Mouse (Mus musculus): Measurements from ENCODE around the gene Syne2. TPM values are rescaled to one million over a fixed set of nuclear protein-coding genes. Genes with fewer than 3 reads are reported as not detected.
"Not testable (repeated sequence)": the region's sequence is repeated elsewhere in the genome, so short reads cannot be mapped to it uniquely, and the experiment has no call there.

Gene Syne2
- total RNA-seq, 1 experiment from 2014 or later, result 22.0 TPM

- ATAC-seq (replicated peaks; ENCODE audit: insufficient number of reproducible peaks, low FRiP score, low TSS enrichment, poor library complexity, severe bottlenecking), result no peak
These were observed 305.3 kb downstream of the Syne2 start for GRCm38 (mm10) chr12:76123223-76123622.

GRCm38 (mm10) chr12:76128306-76128705 is 310.4 kb downstream of the Syne2 start:
- no peak for ATAC-seq (replicated peaks; ENCODE audit: insufficient number of reproducible peaks, low FRiP score, low TSS enrichment, poor library complexity, severe bottlenecking)

GRCm38 (mm10) chr12:76128831-76129230 is 310.9 kb downstream of the Syne2 start:
- ATAC-seq (replicated peaks; ENCODE audit: insufficient number of reproducible peaks, low FRiP score, low TSS enrichment, poor library complexity, severe bottlenecking), result no peak

GRCm38 (mm10) chr12:76130281-76130680 is 312.3 kb downstream of the Syne2 start:
- ATAC-seq (replicated peaks; ENCODE audit: insufficient number of reproducible peaks, low FRiP score, low TSS enrichment, poor library complexity, severe bottlenecking), result no peak

- no peak for ATAC-seq (replicated peaks; ENCODE audit: insufficient number of reproducible peaks, low FRiP score, low TSS enrichment, poor library complexity, severe bottlenecking)
These were observed 313.0 kb downstream of the Syne2 start for GRCm38 (mm10) chr12:76130891-76131290.

- ATAC-seq (replicated peaks; ENCODE audit: insufficient number of reproducible peaks, low FRiP score, low TSS enrichment, poor library complexity, severe bottlenecking), result no peak
These were observed 314.7 kb downstream of the Syne2 start for GRCm38 (mm10) chr12:76132591-76132990.

GRCm38 (mm10) chr12:76133081-76133480 is 315.1 kb downstream of the Syne2 start:
- ATAC-seq (replicated peaks; ENCODE audit: insufficient number of reproducible peaks, low FRiP score, low TSS enrichment, poor library complexity, severe bottlenecking), result not testable (repeated sequence)

GRCm38 (mm10) chr12:76136701-76137100 is 318.8 kb downstream of the Syne2 start:
- ATAC-seq (replicated peaks; ENCODE audit: insufficient number of reproducible peaks, low FRiP score, low TSS enrichment, poor library complexity, severe bottlenecking), result no peak

GRCm38 (mm10) chr12:76152389-76152788 is 334.5 kb downstream of the Syne2 start:
- ATAC-seq (replicated peaks; ENCODE audit: insufficient number of reproducible peaks, low FRiP score, low TSS enrichment, poor library complexity, severe bottlenecking), result not testable (repeated sequence)

Other genes with a start within 250 kb of the Syne2 start
- 18.1 to 30.8 TPM (median 25.0 TPM) in 3 replicates for gene Ppp2r5e, start 221.9 kb upstream of the Syne2 start, total RNA-seq (2017)
- 11.4 to 18.1 TPM (median 16.3 TPM) in 3 replicates for gene Wdr89, start 148.6 kb upstream of the Syne2 start, total RNA-seq (2017)
- 56.4 to 59.2 TPM (median 57.7 TPM) in 3 replicates for gene Sgpp1, start 82.4 kb upstream of the Syne2 start, total RNA-seq (2017)

All from monocyte, adult 5-6 weeks (primary cell).